ENCODE assay signal across 12 mouse cellular contexts in the genomic region with DNA sequence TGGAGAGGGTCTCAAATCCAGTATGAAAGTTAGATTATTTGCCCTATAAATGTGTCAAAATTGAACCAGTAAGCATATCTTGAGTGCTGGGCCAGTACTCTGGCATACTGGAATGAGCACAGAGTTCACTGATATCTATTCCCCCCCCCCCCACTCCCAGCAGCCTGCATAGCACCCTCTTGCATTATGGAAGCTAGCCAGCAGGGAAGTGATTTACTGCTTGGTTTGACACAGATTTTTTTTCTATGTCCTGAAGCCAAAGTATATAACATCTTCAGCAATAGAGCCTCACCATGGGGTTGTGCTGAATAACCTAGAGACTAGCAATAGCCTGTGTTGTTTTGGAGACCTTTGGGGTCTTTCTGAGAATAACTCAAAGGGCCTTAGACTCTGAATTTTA.
"Had no signal": no experiment of that assay in that cellular context is flagged by ENCODE, and none has a peak within 500 bp of the region (broad histone marks: within the 10 kb centered on the region; RNA-seq: fewer than 3 reads in every experiment).

No protein-coding gene starts in this region.

- H3K4me2 ChIP-seq: liver, embryonic 11.5 days; liver, embryonic 15.5 days; midbrain, embryonic 12.5 days had no signal

- H3K36me3 ChIP-seq: limb, embryonic 10.5 days; liver, embryonic 15.5 days; midbrain, embryonic 12.5 days had no signal

- H3K4me3 ChIP-seq: left cerebral cortex, adult 2 months; limb, embryonic 10.5 days; liver, embryonic 15.5 days; megakaryocyte, embryonic 14.5 days; midbrain, embryonic 12.5 days had no signal

- DNase-seq: kidney, adult 18-20 months; lung, adult 2 months; lung, postnatal 14 days; right cerebral cortex, postnatal 14 days; thymus, postnatal 4 days had no signal

- H3K27me3 ChIP-seq: liver, embryonic 15.5 days; megakaryocyte, embryonic 14.5 days; midbrain, embryonic 12.5 days had no signal

- H3K9ac ChIP-seq: liver, embryonic 15.5 days; midbrain, embryonic 12.5 days had no signal

- H3K27ac ChIP-seq: left cerebral cortex, adult 2 months; limb, embryonic 10.5 days; liver, embryonic 15.5 days; macrophage; midbrain, embryonic 12.5 days had no signal

- H3K4me1 ChIP-seq: liver, embryonic 15.5 days; megakaryocyte, embryonic 14.5 days; midbrain, embryonic 12.5 days had no signal

- H3K9me3 ChIP-seq: limb, embryonic 10.5 days; liver, embryonic 15.5 days; midbrain, embryonic 12.5 days had no signal
